7 mouse cellular contexts compared by ENCODE assay signal in the genomic region with DNA sequence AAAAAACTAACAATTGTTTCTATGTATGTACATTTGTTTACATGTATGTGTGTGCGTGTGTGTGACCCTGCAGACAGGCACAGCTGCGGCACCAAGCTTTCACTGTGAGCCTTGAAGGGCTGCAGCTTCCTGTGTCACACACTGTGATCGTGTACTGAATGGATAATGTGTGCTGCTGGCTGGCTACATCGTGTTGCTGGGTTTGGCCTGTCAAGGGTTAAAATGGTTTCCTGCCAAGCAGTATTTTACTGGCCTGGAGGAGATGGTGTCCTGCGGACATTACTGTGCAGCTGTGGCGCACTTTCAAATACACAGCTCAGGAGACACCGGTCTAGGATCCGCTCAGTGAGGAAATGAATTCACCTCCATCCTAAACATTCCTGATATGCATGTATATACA. TPM values are rescaled to one million over a fixed set of nuclear protein-coding genes. Genes with fewer than 3 reads are reported as not detected.
DNase-seq lines count a peak whose midpoint lies in the region; ATAC-seq and TF ChIP-seq lines count a peak whose summit lies in the region.

No protein-coding gene starts in this region.

- H3K4me2 ChIP-seq in forebrain, embryonic 15.5 days (replicated peaks): peak overlapping the region; percentile 16; the same call in 1 of the 2 replicates

- DNase-seq in 416B (ENCODE audit: low read depth): peak; percentile 85
- peak; percentile 95 for DNase-seq in brain, embryonic 14.5 days (ENCODE audit: low read depth)
- peak; percentile 30 to 43 for DNase-seq in left cerebral cortex, postnatal 36 days (ENCODE audit: low spot score in 2 of 2)
- peak; percentile 75 to 85 for DNase-seq in right cerebral cortex, postnatal 10 days (ENCODE audit: low spot score in 2 of 2)
- DNase-seq in adrenal gland, adult 2 months: no peak

- WGBS in forebrain, embryonic 15.5 days: 11% methylated on average over 8 of the region's 8 CpGs

- no peak for TF ChIP-seq POLR2A in brain, embryonic 14.5 days (IDR thresholded peaks at IDR 0.05; ENCODE audit: borderline replicate concordance, extremely low read depth, insufficient read depth, insufficient read length, poor library complexity, severe bottlenecking)

- H3K9me3 ChIP-seq in forebrain, embryonic 15.5 days: peaks cover 13% of the 10 kb centered on the region

- no peaks in the 10 kb centered on the region for H3K27me3 ChIP-seq in forebrain, embryonic 15.5 days

- H3K27ac ChIP-seq in forebrain, embryonic 15.5 days (replicated peaks): peak overlapping the region; percentile 13; the same call in 1 of the 2 replicates

- no peak overlapping the region for H3K4me3 ChIP-seq in forebrain, embryonic 15.5 days

- peak; percentile 84 for ATAC-seq in forebrain, embryonic 15.5 days (replicated peaks)
- ATAC-seq in megakaryocyte progenitor cell, adult 5-6 weeks (replicated peaks; ENCODE audit: poor library complexity): no peak

- intact Hi-C loops in left cerebral cortex, postnatal 36 days (cut with DNase I): no loop called here

- H3K9ac ChIP-seq in forebrain, embryonic 15.5 days (replicated peaks): no peak overlapping the region

- no peak for TF ChIP-seq CTCF in brain, embryonic 14.5 days (IDR thresholded peaks at IDR 0.05; ENCODE audit: borderline replicate concordance, extremely low read depth, insufficient read depth, insufficient read length)

- peaks cover 21% of the 10 kb centered on the region for H3K4me1 ChIP-seq in forebrain, embryonic 15.5 days

- H3K36me3 ChIP-seq in forebrain, embryonic 15.5 days: peaks cover 20% of the 10 kb centered on the region; the same call in 1 of the 2 replicates

RNA-seq across cellular contexts. Expression of gene Nap1l5, which starts 3.7 kb away (rescaled TPM):
- 72.6 and 113 TPM in 2 replicates for polyA plus RNA-seq in brain, embryonic 14.5 days (2012; rRNA removed)
- polyA plus RNA-seq in forebrain, embryonic 15.5 days (2015; fragmentation: Nextera tagmentation; extraction: Ambion mirVana): 69.4 and 90.4 TPM in 2 replicates
- 100 to 1,000 TPM; 302 to 341 TPM for total RNA-seq in left cerebral cortex, postnatal 36 days (2021)
- 10 to 100 TPM; 26.0 to 34.5 TPM for total RNA-seq in adrenal gland, adult 2 months (2021)
- 7.4 and 15.8 TPM in 2 replicates for polyA plus RNA-seq in adrenal gland, adult 2 months (2012; rRNA removed)
- total RNA-seq in megakaryocyte progenitor cell, adult 5-6 weeks (2015): not detected in 2 replicates
- not detected in 2 replicates for total RNA-seq in megakaryocyte progenitor cell, adult 5-6 weeks (2017)

Comparison
In these comparisons a context has a peak if more than half of its experiments do, and no peak if none do; other contexts are left out.
1. RNA of gene Nap1l5, which starts 3.7 kb away (total RNA-seq): 302 to 341 TPM in left cerebral cortex, postnatal 36 days and 26.0 to 34.5 TPM in adrenal gland, adult 2 months; not detected in megakaryocyte progenitor cell, adult 5-6 weeks; every median in the first group is over 10 times any median in the second.